Mouse (Mus musculus): Measurements from ENCODE around the gene Fanca.

- no peak for TF ChIP-seq TAL1 (conservative IDR thresholded peaks at IDR 0.05; ENCODE audit: low read depth, low read length)
- TF ChIP-seq CTCF (IDR thresholded peaks at IDR 0.05; ENCODE audit: low read depth, low read length) = no peak
- TF ChIP-seq GATA1 (IDR thresholded peaks at IDR 0.05; ENCODE audit: borderline replicate concordance, low read length) = no peak
- TF ChIP-seq POLR2AphosphoS5 (IDR thresholded peaks at IDR 0.05; ENCODE audit: insufficient replicate concordance, low read depth, low read length) = no peak
- TF ChIP-seq GATA2 (IDR thresholded peaks at IDR 0.05; ENCODE audit: borderline replicate concordance, low read depth, low read length) = no peak
These were observed 33.9 kb downstream of the Fanca start for GRCm38 (mm10) chr8:123284493-123284892.
